Mouse (Mus musculus) right cerebral cortex, postnatal 10 days (tissue): ENCODE results near the gene Asna1.

Experiments
- DNase-seq, 2 experiments: peaks; one replicate each; pipeline ENCODE4 v3.0.0; 2021; ENCODE audit warnings: low spot score in 2 of 2

The Asna1 gene

GRCm38 (mm10) chr8:85035165-85035727 lies 10.2 kb upstream of the Asna1 start:
- DNase-seq: no peak

GRCm38 (mm10) chr8:85034764-85035163 lies 9.7 kb upstream of the Asna1 start:
- peak; percentile 88 to 90 for DNase-seq

GRCm38 (mm10) chr8:85033867-85034266 lies 8.8 kb upstream of the Asna1 start:
- no peak for DNase-seq

GRCm38 (mm10) chr8:85032622-85033311 lies 7.7 kb upstream of the Asna1 start:
- no peak for DNase-seq

GRCm38 (mm10) chr8:85029271-85029670 lies 4.2 kb upstream of the Asna1 start:
- no peak for DNase-seq

GRCm38 (mm10) chr8:85027922-85028321 lies 2.8 kb upstream of the Asna1 start:
- no peak for DNase-seq

- no peak for DNase-seq
Measured at GRCm38 (mm10) chr8:85027516-85027855, 2.4 kb upstream of the Asna1 start.

GRCm38 (mm10) chr8:85026670-85027515 lies 1.8 kb upstream of the Asna1 start, which contains the start of gene Trir:
Gene Trir, plus strand, starts transcription at chr8:85026823.
- DNase-seq: peak; percentile 97

- no peak for DNase-seq
Measured at GRCm38 (mm10) chr8:85023846-85024245, 1.2 kb downstream of the Asna1 start.

GRCm38 (mm10) chr8:85021514-85022055 lies 3.5 kb downstream of the Asna1 start:
- no peak for DNase-seq

- DNase-seq: no peak
Measured at GRCm38 (mm10) chr8:85017209-85017608, 7.9 kb downstream of the Asna1 start.

- DNase-seq: no peak
Measured at GRCm38 (mm10) chr8:85016724-85017123, 8.4 kb downstream of the Asna1 start.

GRCm38 (mm10) chr8:85014431-85014830 lies 10.7 kb downstream of the Asna1 start, which contains the start of gene Best2:
Gene Best2, minus strand, starts transcription at chr8:85014531.
- DNase-seq: no peak

- DNase-seq: peak; percentile 79 to 85
Measured at GRCm38 (mm10) chr8:85013230-85013840, 11.7 kb downstream of the Asna1 start.

- no peak for DNase-seq
Measured at GRCm38 (mm10) chr8:85011242-85011641, 13.8 kb downstream of the Asna1 start.

- no peak for DNase-seq
Measured at GRCm38 (mm10) chr8:85007686-85008085, 17.4 kb downstream of the Asna1 start.

- DNase-seq: peak; percentile 92 to 94
Measured at GRCm38 (mm10) chr8:84997649-84998295, 27.3 kb downstream of the Asna1 start.

GRCm38 (mm10) chr8:84996978-84997377 lies 28.1 kb downstream of the Asna1 start:
- no peak for DNase-seq

GRCm38 (mm10) chr8:84995680-84996079 lies 29.4 kb downstream of the Asna1 start:
- DNase-seq: no peak

GRCm38 (mm10) chr8:84994375-84994774 lies 30.7 kb downstream of the Asna1 start:
- no peak for DNase-seq

- DNase-seq: peak in 1 of 2 experiments; percentile 64
Measured at GRCm38 (mm10) chr8:84990836-84991235, 34.2 kb downstream of the Asna1 start.
